Mouse (Mus musculus) E14TG2a.4 (cell line): Measurements from ENCODE around the gene Ndrg4.

Experiments used
- H3K27me3 ChIP-seq: 2 replicates; pipeline ENCODE4 v1.6.1; 2014; ENCODE audit warnings: low read length, control low read depth; ENCODE audit not compliant: insufficient read depth
- H3K36me3 ChIP-seq: 2 replicates; pipeline ENCODE4 v1.6.1; 2014; ENCODE audit warnings: low read length, control low read depth; ENCODE audit not compliant: insufficient read depth
- H3K4me1 ChIP-seq: replicated peaks from 2 replicates; pipeline ENCODE4 v1.6.1; 2014; ENCODE audit warnings: low read depth, low read length, control low read depth
- H3K4me3 ChIP-seq: replicated peaks from 2 replicates; pipeline ENCODE4 v1.5.1; 2014; ENCODE audit warnings: mild to moderate bottlenecking, low read length
- H3K9me3 ChIP-seq: 2 replicates; pipeline ENCODE4 v1.6.1; 2014; ENCODE audit warnings: low read length, control low read depth
- CTCF ChIP-seq: conservative IDR thresholded peaks from 2 replicates; pipeline ENCODE4 v1.5.1; 2014; ENCODE audit warnings: low read length
- NANOG ChIP-seq: IDR thresholded peaks from 2 replicates; pipeline ENCODE4 v1.6.1; 2014; ENCODE audit warnings: borderline replicate concordance, low read length, mixed read lengths
- POU5F1 ChIP-seq: IDR thresholded peaks from 2 replicates; pipeline ENCODE4 v1.6.1; 2014; ENCODE audit warnings: low read length, borderline replicate concordance

Gene Ndrg4

DNA sequence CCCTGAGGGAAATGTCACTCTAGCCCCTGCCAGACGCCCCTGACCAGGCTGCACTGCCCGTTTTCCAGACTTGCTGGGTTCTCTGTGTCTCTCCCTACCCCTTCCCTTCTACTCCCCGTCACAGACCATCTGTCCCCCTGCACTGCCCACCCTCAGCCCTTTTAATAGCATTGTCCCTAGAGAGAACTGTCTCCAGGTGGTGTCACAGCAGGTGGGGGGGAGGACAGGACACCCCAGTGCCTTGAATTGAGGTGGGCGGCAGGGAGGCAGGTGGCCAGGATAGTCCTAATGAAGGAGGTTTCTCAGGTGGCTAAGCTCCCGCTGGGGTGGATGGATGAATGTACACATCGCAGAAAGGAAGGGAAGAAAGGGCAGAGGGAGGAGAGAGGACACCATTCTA lies 17.9 kb downstream of the Ndrg4 start:
- Histone ChIP-seq H3K27me3 (peaks cover 62% of the 10 kb centered on the region), H3K36me3 (no peaks in the 10 kb centered on the region)
- no peak for TF ChIP-seq POU5F1
- TF ChIP-seq NANOG: no peak
- TF ChIP-seq CTCF: no peak

GRCm38 (mm10) chr8:95696661-95697060 lies 19.9 kb downstream of the Ndrg4 start:
- Histone ChIP-seq H3K36me3 (no peaks in the 10 kb centered on the region), H3K4me3 (peak overlapping the region; percentile 67), H3K27me3 (peaks cover 49% of the 10 kb centered on the region), H3K9me3 (no peaks in the 10 kb centered on the region), H3K4me1 (peaks cover 59% of the 10 kb centered on the region)
- no peak for TF ChIP-seq CTCF
- TF ChIP-seq POU5F1: no peak
- TF ChIP-seq NANOG: no peak

More for the DNA sequence above, 17.9 kb downstream of the Ndrg4 start:
- peaks cover 52% of the 10 kb centered on the region for H3K4me1 ChIP-seq
- peak overlapping the region; percentile 41; the same call in 1 of the 2 replicates for H3K4me3 ChIP-seq
- H3K9me3 ChIP-seq: no peaks in the 10 kb centered on the region

- H3K36me3 ChIP-seq: no peaks in the 10 kb centered on the region
- peaks cover 44% of the 10 kb centered on the region for H3K27me3 ChIP-seq
- TF ChIP-seq CTCF: peak; percentile 61
- TF ChIP-seq NANOG: no peak
- no peaks in the 10 kb centered on the region for H3K9me3 ChIP-seq
- peak overlapping the region; percentile 67 for H3K4me3 ChIP-seq
- peaks cover 64% of the 10 kb centered on the region for H3K4me1 ChIP-seq
Observed at GRCm38 (mm10) chr8:95697128-95697527, 20.3 kb downstream of the Ndrg4 start.

- Histone ChIP-seq H3K36me3 (no peaks in the 10 kb centered on the region), H3K9me3 (no peaks in the 10 kb centered on the region), H3K27me3 (peaks cover 39% of the 10 kb centered on the region), H3K4me3 (0 out of 2 replicates have a peak overlapping the region, but pooled peaks have one; percentile 67), H3K4me1 (peaks cover 72% of the 10 kb centered on the region)
- TF ChIP-seq CTCF (no peak), POU5F1 (no peak), NANOG (no peak)
Observed at GRCm38 (mm10) chr8:95698179-95698578, 21.4 kb downstream of the Ndrg4 start.

- H3K9me3 ChIP-seq: no peaks in the 10 kb centered on the region
- H3K4me1 ChIP-seq: peaks cover 82% of the 10 kb centered on the region
- TF ChIP-seq NANOG (no peak), POU5F1 (no peak), CTCF (no peak)
- H3K36me3 ChIP-seq: no peaks in the 10 kb centered on the region
- peaks cover 22% of the 10 kb centered on the region for H3K27me3 ChIP-seq
- H3K4me3 ChIP-seq: no peak overlapping the region
Observed at GRCm38 (mm10) chr8:95700282-95700681, 23.5 kb downstream of the Ndrg4 start.

- 0 out of 2 replicates have a peak, but pooled peaks cover 5% of the 10 kb centered on the region for H3K36me3 ChIP-seq
- H3K4me3 ChIP-seq: no peak overlapping the region; the same call in 1 of the 2 replicates
- TF ChIP-seq CTCF (no peak), POU5F1 (no peak)
- peaks cover 18% of the 10 kb centered on the region for H3K27me3 ChIP-seq
- H3K9me3 ChIP-seq: no peaks in the 10 kb centered on the region
- peaks cover 76% of the 10 kb centered on the region for H3K4me1 ChIP-seq
Observed at GRCm38 (mm10) chr8:95701809-95702208, 25.0 kb downstream of the Ndrg4 start.

GRCm38 (mm10) chr8:95702480-95703446 lies 26.0 kb downstream of the Ndrg4 start:
- peak overlapping the region; percentile 85 for H3K4me3 ChIP-seq
- H3K9me3 ChIP-seq: no peaks in the 10 kb centered on the region
- peaks cover 77% of the 10 kb centered on the region for H3K4me1 ChIP-seq
- TF ChIP-seq NANOG: no peak
- no peak for TF ChIP-seq CTCF
- TF ChIP-seq POU5F1: no peak
- H3K27me3 ChIP-seq: peaks cover 17% of the 10 kb centered on the region
- H3K36me3 ChIP-seq: 0 out of 2 replicates have a peak, but pooled peaks cover 5% of the 10 kb centered on the region

DNA sequence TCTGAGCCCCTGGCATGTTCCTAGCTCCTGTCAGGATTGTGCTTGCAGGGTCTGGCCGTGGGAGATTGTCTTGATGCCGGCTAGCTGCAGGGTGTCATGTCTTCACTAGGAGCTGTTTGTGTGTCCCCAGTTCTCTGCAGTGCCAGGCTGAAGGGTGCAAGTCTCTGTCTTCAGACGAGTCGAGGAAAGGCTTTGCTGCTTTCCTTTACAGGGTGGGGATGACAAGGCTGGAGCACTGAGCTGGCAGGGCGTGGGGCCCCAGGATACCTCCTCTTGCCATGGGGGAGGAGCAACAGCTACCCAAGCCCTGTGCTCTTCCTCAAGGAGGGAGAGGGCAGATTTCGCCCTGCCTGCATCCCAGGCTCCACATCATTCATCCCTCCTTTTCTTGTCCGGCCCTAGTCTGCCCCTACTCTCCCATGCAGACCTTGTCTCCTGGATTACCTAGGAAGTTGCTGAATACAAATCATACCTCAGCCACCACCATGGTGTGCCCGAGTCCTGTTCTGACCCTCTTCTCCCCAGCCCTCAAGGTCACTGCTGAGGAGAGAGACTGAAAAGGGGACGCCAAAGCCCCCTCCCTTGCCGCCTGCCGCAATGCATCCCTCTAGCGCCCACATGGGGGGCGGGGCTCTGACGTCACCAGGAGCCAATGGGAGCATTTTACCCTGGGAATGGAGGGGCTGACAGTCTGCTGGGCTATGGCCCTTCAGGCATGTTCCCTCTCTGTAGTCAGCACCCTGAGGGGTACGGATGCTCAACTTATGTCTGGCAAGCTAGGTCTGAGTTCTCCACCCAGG lies 26.9 kb downstream of the Ndrg4 start:
- H3K4me3 ChIP-seq: peak overlapping the region; percentile 85
- TF ChIP-seq POU5F1: no peak
- TF ChIP-seq CTCF: no peak
- no peak for TF ChIP-seq NANOG
- peaks cover 73% of the 10 kb centered on the region for H3K4me1 ChIP-seq
- 0 out of 2 replicates have a peak, but pooled peaks cover 5% of the 10 kb centered on the region for H3K36me3 ChIP-seq
- H3K9me3 ChIP-seq: no peaks in the 10 kb centered on the region
- H3K27me3 ChIP-seq: peaks cover 14% of the 10 kb centered on the region
